Mouse (Mus musculus) mesoderm, embryonic 11.5 days (tissue): ENCODE measurements at regions not wholly inside any gene's neighbourhood (a gene's known extent, or its start where the extent isn't known, plus 50 kb on each side); places are given as distances from the start of the nearest gene placed in this dataset.
A peak's percentile ranks its signal among the peaks of the same experiment; 100 is the strongest.
"Not testable (repeated sequence)": the region's sequence is repeated elsewhere in the genome, so short reads cannot be mapped to it uniquely, and the experiment has no call there.

Experiments used
- DNase-seq: peaks from one replicate; pipeline ENCODE4 v3.0.0-alpha.2; 2012; ENCODE audit warnings: low read depth, low spot score

DNA sequence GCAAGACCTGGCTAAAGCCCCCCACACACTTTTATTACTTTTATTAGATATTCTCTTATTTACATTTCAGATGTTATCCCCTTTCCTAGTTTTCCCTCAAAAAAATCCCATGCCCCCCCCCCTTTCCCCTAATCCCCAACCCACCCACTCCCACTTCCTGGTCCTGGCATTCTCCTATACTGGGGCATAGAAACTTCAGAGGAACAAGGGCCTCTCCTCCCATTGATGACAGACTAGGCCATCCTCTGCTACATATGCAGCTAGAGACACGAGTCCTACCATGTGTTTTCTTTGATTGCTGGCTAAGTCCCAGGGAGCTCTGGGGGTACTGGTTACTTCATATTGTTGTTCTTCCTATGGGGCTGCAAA lies 116.8 kb downstream of the Rfpl4b start:
- not testable (repeated sequence) for DNase-seq

DNA sequence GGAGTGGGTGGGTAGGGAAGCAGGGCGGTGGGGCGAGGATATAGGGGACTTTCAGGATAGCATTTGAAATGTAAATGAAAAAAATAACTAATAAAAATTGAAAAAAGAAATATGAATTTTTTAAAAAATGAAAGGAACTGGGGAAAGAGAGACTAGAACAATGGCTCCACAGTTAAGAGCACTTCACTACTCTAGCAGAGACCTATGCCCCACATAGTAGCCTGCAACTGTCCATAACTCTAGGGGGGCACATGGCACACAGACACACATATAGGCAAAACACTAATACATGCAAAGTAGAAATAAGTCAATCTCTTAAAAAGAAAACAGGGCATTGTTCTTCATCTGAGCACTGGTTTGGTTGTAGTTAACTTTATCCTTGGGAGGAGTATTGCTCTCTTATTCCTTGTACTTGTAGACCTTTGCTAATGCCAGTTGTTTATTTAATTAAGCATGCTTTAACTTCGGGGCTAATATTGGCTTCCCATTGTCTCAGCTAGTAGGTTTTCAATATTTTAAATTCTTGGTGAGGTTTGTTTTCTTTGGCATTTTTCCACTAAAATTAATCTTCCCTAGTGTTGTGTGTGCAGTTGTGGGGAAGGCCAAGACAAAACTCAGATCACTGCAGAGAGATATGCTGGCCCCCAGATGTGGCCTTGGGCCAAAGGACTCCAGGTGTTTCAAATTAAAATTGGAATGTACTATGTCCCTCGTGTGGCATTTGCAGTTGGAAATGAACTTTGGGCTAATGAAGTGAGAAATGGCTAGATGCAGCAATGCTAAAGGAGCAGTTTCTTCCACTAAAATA lies 117.4 kb downstream of the Rfpl4b start:
- DNase-seq: peak; percentile 55

DNA sequence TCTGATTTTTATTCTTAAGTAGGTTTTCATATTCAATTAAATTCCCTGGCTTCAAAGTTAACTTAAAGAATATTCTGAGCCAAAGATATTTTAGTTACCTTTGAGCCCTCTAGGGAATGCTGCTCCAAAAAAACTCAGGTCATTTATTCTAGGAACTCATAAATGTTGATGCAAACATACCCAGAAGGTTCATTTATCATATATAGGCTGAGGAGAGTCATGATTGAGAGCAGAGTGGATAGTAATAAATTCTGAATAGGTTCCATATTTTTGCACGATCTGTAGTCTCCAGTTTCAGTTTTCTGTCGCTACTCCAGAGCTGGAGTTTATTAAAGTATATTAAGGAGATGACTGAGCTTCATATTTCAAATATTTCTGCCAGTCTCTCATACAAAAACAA lies 144.1 kb downstream of the Rfpl4b start:
- DNase-seq: no peak

DNA sequence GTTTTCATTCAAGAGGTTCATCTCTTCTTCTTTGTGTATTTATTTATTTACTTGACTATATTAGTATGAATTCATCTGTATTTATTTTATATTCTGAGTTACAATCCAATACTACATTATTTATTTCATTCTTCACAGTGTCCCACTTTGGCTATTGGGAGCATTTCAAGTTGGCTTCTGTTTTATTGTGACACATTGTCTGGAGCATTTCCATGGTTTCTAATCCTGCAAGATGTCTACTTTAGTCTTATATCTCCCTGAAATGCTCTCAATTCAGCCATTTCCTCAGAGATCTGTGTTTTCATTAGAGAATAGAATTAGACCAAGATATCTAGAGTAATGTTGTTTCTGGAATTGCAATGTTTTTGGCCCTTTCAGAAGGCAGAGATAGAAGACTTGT lies 153.0 kb downstream of the Rfpl4b start:
- no peak for DNase-seq

DNA sequence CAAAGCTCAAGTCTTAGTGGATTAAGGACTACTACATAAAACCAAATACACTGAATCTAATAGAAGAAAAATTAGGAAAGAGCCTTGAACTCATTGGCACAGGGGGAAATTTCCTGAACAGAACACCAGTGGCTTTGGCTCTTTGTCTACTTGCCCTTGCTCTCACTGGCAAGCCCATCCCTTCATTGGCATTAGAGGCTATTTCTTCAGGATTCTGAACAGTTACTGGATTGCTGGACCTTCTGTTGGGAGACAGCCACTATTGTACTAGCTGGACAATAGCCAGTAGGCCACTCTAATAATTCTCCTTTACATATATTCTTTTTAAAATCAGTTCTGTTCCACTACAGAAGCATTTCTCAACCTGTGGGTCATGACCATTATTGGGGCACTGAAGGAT lies 153.7 kb downstream of the Rfpl4b start:
- DNase-seq: no peak

DNA sequence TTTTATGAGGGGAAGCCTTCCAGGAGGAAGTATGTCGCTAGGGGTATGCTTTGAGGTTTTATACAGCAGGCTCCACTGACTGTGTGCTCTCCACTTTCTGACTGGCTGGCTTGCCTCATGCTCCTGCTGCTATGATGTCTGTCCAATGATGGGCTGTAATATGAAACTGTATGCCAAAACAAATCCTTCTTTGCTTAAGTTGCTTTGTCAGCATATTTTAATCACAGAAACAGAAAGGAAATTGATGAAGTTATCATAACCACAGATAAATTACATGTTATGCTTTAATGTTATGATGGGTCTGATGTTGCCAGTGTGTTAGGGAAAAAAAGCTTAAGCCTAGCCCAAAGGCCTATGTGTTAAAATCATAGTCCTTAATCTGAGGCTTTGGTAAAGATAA lies 185.9 kb downstream of the Rfpl4b start:
- no peak for DNase-seq

DNA sequence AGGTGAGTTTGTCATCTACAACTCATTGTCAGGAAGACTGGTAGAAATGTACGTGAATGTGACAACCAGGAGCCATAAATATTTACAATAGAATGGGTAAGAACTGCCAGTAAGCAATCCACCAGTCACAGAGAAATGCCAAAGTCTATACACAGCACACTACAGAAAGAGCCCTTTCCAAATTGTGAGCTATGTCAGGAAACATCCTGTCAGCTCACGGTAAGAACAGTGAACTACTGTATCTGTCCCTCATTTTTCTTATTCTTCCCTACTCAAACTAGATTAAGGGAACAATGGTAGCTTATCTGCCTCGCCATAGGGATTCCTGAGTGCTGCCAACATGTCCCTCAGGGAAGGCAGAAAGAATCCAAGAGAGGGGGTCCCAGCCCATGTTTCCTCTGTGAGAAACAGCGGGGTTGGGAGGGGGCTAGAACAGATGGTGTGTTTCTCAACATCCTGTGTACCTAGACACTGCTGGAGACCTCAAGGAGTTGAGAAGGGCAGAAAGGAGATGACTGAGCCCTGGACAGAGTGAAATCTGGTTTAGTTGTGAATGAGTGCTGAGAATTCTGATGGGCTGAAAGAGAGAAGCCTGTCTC lies 191.6 kb downstream of the Rfpl4b start:
- no peak for DNase-seq

DNA sequence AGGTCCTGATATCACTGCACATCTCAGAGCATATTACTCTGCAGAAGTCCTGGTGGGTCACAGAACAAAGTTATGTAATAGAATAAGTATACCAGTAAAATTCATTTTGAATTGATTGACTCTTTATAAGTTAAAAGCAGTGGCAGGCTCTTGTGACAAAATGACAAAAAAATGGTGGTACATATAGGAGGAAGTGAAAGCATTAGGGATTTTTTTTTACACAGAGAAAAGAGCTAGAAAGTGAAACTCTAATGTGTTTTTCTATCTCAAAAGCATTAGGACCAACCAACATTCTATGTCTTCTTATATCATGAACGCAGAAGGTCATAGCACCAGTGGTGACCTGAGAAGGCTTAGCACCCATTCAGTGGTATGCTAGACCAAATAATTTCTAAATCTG lies 198.2 kb downstream of the Rfpl4b start:
- no peak for DNase-seq

DNA sequence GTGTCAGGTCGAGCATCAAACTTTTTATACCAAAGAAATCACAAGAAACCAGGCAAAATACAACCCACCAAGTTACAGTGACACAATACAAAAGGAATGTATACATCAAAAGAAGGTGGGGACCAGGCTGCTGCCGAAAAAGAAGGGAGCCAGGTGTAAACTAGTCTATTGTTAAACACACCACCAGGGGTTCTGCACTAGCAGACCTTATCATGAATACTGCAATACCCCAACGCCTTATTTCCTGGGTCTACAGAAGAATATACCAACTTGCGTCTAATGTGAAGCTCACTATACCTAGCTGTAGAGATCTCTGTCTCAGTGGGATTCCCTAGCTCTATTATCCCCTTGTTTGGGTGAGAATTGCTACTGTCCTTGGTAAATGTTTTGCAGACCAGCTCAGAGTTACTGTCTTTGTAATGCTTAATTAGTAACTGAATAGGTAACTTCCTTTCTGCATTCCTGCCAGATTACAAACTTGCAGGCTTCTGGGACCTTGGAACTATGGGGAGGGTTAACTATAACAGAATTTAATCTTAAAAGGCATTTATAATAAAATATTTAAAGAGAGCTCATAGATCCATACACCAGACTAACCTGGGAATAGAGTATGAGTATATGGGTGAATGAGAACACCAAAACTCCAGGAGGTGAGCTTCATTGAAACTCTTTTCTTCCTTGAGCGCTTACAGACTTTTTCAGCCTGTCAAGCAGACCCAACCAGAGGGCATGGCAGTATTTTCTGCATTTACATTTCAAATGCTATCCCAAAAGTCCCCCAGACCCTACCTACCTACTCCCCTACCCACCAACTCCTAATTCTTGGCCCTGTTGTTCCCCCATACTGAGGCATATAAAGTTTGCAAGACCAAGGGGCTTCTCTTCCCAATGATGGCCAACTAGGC lies 211.7 kb downstream of the Rfpl4b start:
- no peak for DNase-seq

DNA sequence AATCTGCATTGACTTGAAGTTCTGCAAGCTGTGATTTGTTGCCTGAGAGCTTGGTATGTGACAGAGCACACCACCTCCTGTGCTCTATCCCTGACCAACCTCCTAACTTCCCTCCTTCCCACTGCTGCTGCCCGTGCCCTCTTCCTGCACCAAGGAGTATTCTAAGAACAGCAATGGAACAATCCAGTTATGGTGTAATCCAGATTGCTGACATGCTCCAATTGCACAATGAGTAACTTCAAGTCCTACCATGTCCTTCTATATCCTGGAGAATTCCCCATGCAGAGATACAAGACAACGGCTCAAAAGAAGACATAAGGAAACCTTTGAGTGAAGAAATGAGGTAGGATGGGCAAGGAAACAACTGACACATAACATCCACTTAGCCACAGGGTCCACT lies 235.5 kb downstream of the Rfpl4b start:
- DNase-seq: peak; percentile 21

DNA sequence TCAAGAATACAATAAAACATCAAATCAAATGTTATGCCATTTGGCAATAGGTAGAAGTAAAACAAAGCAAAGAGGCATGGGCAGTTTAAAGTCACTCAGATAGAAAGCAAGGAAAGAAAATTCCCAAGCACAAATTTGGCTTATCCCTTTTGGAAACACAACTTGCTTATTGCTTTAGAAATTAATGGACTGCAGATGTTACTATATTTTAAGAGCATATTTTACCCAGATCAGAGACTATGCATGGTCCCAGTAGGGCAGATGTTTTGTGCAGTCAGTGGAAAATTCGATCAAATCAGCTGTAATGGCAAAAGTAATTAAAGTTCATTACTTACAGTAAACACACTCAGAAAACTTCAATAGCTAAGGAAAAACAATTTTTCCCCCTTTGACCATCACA lies 245.9 kb downstream of the Rfpl4b start:
- DNase-seq: no peak

DNA sequence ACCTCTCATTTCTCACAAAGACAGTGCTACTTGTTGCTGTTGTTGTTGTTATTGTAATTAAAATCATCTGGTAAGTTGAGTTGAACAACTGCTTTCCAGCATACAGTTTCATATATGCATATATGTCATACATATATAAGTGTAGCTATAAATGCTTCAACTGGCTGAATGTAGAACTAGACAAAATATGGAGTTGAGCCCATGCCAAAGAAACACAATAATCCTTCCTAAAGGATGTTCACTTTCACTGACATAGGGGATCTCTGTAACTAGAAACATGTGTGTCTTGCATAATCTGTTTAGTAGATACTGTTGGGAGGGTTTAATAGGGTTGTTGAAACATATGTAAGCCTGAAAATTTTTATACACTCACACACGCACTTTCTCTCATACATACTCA lies 247.9 kb downstream of the Rfpl4b start:
- no peak for DNase-seq

DNA sequence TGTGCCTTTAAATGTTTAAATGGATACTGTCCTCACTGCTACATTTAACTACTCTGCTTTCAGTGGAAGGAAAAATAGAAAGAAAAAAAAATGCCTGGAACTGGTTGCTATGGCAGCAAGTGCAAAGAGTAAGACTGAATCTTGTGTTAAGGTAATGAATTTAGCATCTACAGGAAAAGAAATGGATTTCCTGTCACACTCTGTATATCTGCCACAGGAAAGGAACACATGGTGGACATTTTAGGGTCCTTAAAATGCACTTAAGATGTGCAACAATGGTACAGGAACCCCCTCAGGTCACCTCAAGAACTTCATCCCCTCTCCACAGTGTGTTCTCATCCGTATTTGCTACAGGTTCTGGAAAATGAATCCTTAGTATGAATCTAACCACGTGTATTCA lies 248.4 kb downstream of the Rfpl4b start:
- no peak for DNase-seq

DNA sequence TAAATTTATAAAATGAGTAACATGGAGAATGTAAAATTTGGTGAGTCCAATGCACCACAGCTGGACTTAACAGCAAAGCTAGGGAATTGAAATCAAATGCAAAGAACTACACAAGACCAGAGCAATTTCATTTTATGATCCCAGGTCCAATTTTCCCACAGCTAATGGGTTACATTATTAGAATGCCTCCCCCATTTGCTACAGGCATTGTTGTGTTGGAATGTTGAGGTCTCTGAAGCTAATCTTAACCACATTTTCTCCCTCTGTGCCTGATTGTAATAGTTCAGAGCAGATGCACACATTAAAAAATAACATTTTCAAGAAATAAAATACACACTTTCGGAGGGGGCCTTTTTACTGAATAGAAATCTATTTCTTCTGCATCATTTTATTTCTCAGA lies 254.3 kb downstream of the Rfpl4b start:
- no peak for DNase-seq

DNA sequence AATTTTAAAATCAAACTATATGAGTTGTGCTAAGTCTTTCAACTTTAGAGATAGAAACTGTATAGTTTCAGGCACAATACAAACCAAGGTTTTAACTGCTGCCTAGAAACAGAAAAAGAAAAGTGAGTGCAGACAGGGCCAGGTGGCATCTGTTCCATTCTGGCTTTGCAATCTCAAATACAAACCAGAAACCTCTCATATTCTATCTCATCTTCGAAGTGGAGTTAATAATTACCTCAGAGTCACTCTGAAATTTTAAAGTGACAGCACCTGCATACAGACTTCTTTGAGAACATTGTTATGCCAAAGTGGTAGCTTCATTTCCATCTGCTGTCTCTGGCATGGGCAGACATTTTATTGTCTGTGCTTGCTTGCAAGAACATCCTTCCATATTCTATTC lies 255.2 kb downstream of the Rfpl4b start:
- DNase-seq: no peak

DNA sequence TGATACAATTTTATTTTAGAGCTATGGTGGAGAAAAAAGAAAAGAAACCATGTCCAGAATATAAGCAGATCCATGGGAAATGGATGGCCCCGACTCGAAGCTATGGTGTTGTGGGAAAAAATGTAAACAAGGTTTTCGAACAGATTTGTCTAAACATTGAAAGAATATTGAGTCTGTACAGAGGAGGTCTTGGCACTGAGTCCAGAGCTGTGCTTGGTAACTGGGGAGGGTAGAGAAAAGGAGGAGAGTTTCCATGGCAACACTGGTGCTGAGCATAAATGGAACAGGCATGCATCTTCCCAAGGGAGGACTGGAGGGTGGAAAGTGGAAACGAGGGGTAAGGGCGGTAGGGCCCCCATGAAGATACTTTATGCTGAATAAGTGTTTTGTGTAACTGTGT lies 266.5 kb downstream of the Rfpl4b start:
- DNase-seq: peak; percentile 74

DNA sequence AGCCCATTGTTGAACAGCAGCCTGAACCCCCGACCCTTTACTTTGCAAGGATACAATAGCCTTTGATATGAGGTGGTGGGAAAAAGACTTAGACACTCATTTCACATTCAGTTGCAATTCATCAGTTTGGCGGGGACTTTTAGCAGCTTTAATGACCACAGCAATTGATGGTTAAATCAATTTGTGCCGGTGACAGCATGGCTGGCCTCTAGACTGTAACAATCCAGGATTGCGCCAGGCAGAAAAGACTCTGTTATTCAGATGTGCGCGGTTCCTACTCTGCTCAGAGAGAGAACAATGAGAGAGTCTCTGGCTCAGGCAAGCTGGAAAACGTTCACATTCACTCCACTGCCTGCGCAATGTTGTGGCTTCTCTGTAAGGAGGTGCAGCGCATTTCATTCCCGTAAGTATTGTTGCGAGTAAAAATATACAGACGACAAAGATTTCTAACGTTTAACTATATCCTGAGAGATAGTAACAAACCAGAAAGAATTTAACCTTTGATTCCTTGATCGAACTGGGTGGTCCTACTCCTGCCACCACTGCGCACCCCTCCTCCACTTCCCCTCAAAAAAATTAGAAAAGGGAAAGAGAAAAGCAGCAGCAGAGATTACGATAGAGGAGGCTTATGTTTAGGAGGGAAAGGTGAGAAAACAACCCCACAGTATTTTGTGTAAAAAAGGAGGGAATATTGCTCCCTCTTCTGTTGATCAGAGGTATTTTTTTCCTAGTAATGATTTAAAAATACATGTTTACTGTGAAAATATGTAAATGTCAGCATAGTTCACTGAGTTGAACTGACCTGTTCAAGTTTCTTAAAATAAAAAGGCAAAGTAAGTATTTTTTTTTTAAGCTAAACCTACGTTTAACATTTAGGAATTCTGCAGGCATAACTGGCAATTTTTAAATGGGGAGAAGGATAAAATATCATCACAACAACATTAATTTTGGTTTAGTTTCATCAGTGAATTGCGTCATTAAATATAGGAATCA lies 267.6 kb downstream of the Rfpl4b start:
- peak; percentile 88 for DNase-seq

DNA sequence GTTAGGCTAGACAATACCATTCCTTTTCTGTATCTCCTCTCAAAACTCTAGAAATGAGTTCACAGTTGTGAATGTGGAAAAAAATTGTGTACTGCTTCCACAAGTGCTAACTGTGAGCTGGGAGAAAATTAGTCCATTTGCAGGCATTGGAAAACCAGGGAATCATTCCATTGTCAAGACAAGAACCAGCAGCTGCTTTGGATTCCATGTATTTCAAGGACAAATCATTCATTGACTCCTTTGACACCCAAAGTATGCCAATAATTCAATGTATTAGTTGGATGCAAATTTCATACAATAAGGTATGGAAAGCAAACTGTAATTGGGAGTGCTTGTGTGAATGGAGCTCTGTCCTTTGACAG lies 268.3 kb downstream of the Rfpl4b start:
- no peak for DNase-seq

DNA sequence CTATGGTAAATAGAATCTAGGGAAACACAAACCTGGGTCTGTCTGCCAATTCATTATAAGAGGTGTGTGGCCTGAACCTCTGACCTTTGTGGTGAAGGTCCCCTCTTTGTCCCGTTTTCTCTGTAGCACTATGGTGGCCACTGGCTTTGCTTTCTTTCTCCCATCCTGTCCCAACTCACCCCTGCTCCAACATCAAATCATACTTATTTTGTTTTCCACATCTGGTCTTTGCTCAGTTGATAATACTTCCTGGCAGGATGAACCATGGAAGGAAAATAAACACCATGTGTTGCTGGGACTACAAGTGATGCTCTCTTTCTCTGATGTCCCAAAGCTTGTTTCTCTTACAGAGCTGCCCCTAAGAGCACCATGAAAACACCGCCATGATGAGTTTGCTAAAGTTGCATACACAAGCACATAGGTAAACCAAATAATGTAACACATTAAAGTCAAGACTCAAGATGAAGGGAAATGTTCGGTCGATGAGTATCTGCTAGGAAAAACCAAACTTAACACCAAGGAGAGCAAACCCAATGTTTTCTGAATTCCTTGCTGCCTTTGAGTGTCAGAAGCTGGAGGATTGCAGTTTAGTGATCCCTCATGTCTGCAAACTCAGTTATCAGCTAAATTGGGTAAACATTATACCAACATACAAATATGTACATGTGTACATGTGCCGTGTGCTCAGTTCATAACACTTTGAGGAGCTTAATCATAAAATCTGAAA lies 269.1 kb downstream of the Rfpl4b start:
- DNase-seq: no peak

DNA sequence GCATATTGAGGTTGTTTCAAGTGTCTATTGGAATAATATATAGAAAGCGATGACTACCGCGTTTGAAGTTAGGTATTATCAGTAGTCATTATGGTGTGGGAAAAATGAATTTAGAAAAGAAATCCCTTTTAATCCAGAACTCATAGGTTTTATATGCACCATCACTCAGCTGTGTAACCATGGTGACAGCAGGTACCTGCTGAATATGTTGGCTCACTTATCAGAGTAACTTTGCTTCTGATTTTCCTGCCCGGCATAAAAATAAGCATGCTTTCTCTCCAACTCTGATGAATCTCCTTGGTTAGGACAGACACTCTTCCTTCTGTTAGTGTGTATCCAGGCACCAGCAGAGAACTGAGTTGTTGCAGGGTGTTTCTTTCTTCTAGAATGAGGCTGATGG lies 281.5 kb downstream of the Rfpl4b start:
- no peak for DNase-seq

DNA sequence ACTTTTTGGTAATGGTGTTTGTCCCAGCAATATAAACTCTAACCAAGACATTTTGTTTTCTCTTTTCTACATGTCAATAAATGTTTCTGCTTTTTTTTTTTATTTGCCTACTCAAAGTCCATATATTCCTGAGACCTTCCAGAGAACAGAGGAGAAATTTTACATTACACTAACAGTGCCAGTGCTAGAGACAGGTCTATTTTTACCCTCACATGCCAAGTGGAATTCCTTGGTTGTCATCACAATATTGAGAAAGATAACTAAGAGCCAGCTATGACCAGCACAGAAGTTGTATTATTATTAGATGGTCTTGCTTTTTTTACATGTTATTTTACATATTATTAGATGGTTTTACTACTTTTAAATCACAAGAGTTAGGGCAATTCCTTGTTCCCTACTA lies 282.8 kb downstream of the Rfpl4b start:
- no peak for DNase-seq
